Mouse (Mus musculus): ENCODE data around the gene Gm10638. TPM values are rescaled to one million over a fixed set of nuclear protein-coding genes. Genes with fewer than 3 reads are reported as not detected.

Gene Gm10638
- polyA plus RNA-seq (2014; fragmentation: Illumina TruSeq; extraction: RNeasy Lipid Tissue Mini Kit (QIAGEN cat#74804); ENCODE audit: low replicate concordance): not detected

GRCm38 (mm10) chr8:86745221-86745934 lies at the start of gene Gm10638, which contains the start of gene Siah1a:
Gene Gm10638, plus strand, starts transcription at chr8:86745699.
Gene Siah1a, minus strand, starts transcription at chr8:86745934.

Other genes with a start within 250 kb of the Gm10638 start
- gene Abcc12, start 165.0 kb upstream of the Gm10638 start, polyA plus RNA-seq (2014; fragmentation: Illumina TruSeq; extraction: RNeasy Lipid Tissue Mini Kit (QIAGEN cat#74804); ENCODE audit: low replicate concordance): not detected
- gene Lonp2, start 121.7 kb upstream of the Gm10638 start, polyA plus RNA-seq (2014; fragmentation: Illumina TruSeq; extraction: RNeasy Lipid Tissue Mini Kit (QIAGEN cat#74804); ENCODE audit: low replicate concordance): 84.3 TPM
- gene Siah1a, start 235 bp downstream of the Gm10638 start, polyA plus RNA-seq (2014; fragmentation: Illumina TruSeq; extraction: RNeasy Lipid Tissue Mini Kit (QIAGEN cat#74804); ENCODE audit: low replicate concordance): 48.7 TPM
- 22.4 TPM for gene N4bp1, start 139.6 kb downstream of the Gm10638 start, polyA plus RNA-seq (2014; fragmentation: Illumina TruSeq; extraction: RNeasy Lipid Tissue Mini Kit (QIAGEN cat#74804); ENCODE audit: low replicate concordance)

All from small intestine, adult 10 weeks (tissue).